Mouse (Mus musculus) brown adipose tissue, adult 24 weeks (tissue): Measurements from ENCODE around the gene Ssbp2. TPM values are rescaled to one million over a fixed set of nuclear protein-coding genes. Genes with fewer than 3 reads are reported as not detected.

ENCODE experiments used
- H3K27ac ChIP-seq: fragments of 200-500 bp; replicated peaks from 2 replicates; pipeline ENCODE4 v1.5.1; 2012; ENCODE audit warnings: low read depth, mild to moderate bottlenecking, low read length
- H3K4me1 ChIP-seq: fragments of 200-500 bp; 2 replicates; pipeline ENCODE4 v1.6.1; 2012; ENCODE audit warnings: low read length, mixed read lengths; ENCODE audit not compliant: control insufficient read depth, insufficient read depth, insufficient read length
- H3K4me3 ChIP-seq: fragments of 200-500 bp; 2 replicates; pipeline ENCODE4 v1.5.1; 2012; ENCODE audit warnings: low read depth, mild to moderate bottlenecking, low read length, moderate library complexity; ENCODE audit not compliant: insufficient read depth
- polyA plus RNA-seq: library from polyadenylated mRNA; stranded (reverse); fragments of >200 nt; gene quantifications from 2 replicates; pipeline ENCODE4 v1.2.4, GENCODE M21; 2012; ENCODE audit not compliant: missing spikeins, insufficient read depth, insufficient read length

Ssbp2 gene
- polyA plus RNA-seq, 1 experiment = 23.7 TPM

GRCm38 (mm10) chr13:91453236-91453635 lies 6.8 kb upstream of the Ssbp2 start:
- no peaks in the 10 kb centered on the region for H3K4me1 ChIP-seq
- no peak overlapping the region for H3K27ac ChIP-seq
- H3K4me3 ChIP-seq = no peak overlapping the region

DNA sequence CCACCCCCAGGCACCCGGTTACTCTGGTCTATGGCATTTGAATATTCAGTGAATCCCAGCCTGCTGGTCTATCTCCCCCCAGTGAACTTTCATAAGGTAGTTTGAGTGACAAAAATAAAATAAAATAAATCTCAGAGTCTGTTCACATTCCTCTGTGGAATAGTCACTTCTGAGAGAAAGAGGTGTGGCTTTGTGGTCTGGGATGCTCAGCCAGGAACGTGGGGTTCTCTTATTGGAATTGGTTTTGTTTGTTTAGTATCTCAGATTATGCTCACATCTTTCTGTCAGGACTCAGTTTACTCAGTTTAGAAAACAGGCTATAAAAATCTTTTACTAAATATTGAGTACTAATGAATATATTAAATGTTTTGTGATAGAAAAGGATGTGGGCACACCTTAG lies 4.0 kb upstream of the Ssbp2 start:
- no peak overlapping the region for H3K27ac ChIP-seq
- peaks cover 3% of the 10 kb centered on the region for H3K4me1 ChIP-seq
- no peak overlapping the region for H3K4me3 ChIP-seq

DNA sequence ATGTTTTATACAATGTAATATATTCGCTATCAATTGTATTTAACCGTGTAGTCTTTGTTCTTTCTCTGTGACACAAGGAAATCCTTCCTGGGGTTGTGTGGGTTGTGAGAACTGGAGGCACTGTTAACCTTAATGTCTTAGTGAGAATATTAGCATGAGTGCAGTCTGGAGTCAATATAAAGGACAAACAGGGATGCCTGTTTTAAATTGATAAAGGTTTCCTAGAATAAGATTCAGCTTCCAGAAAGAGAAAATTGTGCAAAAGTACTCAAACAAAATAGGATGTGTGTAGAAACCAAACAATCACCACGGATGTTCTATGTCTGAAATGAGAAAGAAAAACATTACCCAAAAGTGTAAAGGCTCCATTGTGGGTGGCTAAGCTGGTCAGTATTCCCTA lies 3.3 kb upstream of the Ssbp2 start:
- H3K4me1 ChIP-seq = peaks cover 3% of the 10 kb centered on the region
- H3K27ac ChIP-seq = no peak overlapping the region
- no peak overlapping the region for H3K4me3 ChIP-seq

DNA sequence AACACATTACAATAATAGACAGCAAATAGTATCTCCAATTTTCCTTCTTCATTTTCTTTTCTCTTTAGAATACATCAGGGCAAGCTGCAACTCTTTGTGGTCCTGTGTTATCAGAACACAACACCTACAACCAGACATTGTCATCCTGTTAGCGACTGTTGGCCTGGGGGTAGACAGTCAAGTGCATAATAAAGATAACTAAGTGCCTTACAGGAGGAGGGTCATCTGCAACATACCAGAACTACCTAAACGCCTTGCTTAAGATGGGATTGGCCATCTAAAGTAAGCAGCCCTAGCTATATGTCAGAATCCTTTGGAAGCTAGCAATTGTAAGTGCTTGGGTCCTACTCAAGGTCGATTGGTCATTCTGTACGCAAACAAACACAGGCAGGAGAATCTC lies 2.1 kb upstream of the Ssbp2 start:
- Histone ChIP-seq H3K4me1 (peaks cover 3% of the 10 kb centered on the region), H3K27ac (no peak overlapping the region), H3K4me3 (no peak overlapping the region)

DNA sequence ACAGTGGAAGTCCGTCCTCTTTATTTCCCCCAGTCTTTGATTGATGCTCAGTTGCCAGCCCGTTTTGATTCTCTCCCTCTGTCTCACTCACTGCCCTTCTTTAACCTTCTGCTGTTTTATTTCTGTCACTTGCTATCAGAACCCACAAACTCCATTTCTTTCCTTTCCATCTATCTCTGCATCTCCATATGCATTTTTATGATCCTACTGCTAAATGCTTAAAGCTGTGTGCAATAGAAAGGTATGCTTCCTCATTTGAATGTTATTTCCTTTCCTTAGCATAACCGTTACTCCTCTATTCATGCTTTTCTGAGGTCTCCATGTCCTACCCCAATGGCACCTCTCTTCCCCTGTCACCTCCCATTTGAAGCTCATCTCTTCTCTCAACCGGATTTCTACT lies 594 bp upstream of the Ssbp2 start:
- peaks cover 3% of the 10 kb centered on the region for H3K4me1 ChIP-seq
- H3K4me3 ChIP-seq = no peak overlapping the region
- H3K27ac ChIP-seq = no peak overlapping the region; the same call in 1 of the 2 replicates

DNA sequence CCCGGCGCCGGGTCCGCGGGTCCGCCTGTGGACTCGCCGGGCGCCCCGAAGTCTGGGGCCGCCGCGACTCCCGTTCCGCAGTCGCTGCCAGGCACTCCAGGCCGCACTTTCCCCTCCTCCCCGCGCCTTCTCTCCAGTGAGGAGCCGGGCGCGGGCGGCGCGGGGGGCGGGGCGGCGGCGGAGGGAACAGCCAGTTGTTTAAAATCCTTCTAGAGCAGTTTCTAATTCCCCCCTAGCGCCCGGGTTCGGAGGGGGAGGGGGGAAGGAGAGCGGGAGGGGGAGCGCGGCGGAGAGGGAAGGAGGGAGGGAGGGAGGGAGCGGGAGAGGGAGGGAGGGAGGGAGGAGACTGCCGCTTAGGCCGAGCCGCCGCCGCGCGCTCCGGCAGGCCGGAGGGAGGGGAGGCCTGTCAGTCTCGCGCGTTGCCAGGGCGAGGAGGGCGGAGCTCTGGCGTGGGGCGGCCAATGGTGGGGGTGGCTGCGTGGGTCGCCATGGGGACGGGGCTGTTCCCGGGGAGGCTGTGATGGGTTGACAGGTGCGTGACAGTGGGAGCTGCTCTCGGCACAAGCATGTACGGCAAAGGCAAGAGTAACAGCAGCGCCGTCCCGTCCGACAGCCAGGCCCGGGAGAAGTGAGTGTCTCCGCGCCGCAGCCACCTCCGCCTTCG lies 670 bp downstream of the Ssbp2 start:
- Histone ChIP-seq H3K27ac (peak overlapping the region; percentile 98), H3K4me1 (peaks cover 6% of the 10 kb centered on the region), H3K4me3 (peak overlapping the region; percentile 97)

- H3K27ac ChIP-seq = no peak overlapping the region
- peaks cover 6% of the 10 kb centered on the region for H3K4me1 ChIP-seq
Observed at GRCm38 (mm10) chr13:91461299-91461698, 1.2 kb downstream of the Ssbp2 start.

DNA sequence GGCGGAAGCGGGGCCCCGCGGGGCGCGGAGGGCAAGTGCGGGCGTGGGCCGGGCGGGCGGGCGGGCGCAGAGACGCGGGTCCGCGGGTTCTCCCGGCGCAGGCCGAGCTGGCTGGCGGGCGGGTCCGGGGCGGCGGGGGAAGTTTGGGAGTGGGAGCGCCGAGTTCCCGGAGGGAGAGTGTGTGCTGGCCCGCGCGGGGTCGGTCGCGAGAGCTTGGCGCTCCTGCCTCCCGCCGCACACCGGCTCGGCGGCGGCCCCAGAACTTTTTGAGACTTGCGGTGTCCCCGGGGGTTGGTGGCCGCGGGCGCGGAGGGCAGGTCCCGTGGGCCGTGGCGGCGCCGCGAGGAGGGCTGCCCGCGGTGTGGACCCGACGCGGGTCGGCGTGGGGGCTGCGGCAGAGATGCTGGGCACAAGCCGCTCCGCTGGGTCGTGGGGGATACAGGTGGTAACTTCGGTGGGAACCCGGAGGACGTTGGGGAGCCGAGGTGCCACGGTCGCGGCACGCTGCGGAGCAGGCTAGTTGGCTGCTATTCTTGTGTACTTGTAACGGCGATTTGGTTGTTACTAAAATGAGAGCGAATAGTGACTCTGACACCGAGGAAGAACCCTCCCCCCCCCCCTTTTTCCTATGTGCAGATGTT lies 1.7 kb downstream of the Ssbp2 start:
- Histone ChIP-seq H3K4me1 (peaks cover 6% of the 10 kb centered on the region), H3K4me3 (peak overlapping the region; percentile 95), H3K27ac (peak overlapping the region; percentile 38)

More at GRCm38 (mm10) chr13:91461299-91461698, 1.2 kb downstream of the Ssbp2 start:
- H3K4me3 ChIP-seq = peak overlapping the region; percentile 83

DNA sequence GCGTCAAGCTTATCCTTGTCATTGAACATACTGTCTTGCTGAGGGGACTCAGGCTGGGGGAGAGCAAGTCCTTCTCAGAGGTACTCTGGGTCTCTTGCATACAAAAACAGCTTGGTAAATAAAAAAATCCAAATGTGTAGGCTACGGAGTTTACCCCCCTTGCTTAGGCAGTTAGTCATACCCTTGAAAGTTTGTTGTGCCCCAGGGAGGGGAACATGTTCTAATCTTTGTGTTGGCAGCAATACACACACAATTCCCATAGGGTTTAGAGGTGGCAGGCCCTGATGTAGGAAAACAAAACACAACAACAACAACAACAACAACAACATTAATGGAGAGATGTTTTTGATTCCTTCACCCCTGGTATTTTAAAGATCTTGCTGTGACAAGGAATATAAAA lies 2.3 kb downstream of the Ssbp2 start:
- peaks cover 6% of the 10 kb centered on the region for H3K4me1 ChIP-seq
- H3K4me3 ChIP-seq = peak overlapping the region; percentile 95
- H3K27ac ChIP-seq = no peak overlapping the region

DNA sequence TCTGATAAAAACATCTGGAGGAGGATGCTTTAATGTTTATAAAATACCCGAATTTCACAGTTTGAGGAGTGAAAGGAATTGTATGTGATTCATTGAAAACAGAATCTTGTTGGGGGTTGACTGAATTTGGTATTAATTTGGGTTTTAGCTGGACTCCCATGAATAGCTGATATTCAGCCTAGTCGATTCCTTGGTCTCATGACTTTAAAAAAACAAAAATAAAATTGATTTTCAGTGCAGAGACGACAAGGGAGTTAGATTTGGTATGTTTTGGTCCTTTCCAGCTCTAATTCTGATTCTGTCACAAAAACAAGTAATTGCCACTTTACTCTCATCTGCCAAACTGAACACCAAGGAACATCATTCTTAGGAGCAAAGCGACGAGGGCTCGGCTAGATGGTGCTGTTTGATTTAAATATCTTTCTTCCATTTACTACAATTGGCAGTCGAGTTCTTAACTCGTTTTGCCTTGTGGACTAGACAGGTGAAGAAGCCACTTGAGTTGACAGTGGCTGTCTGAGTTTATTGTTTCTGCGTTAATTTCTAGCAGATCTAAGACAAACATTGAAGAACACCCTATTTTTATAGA lies 2.9 kb downstream of the Ssbp2 start:
- H3K27ac ChIP-seq = no peak overlapping the region
- H3K4me3 ChIP-seq = no peak overlapping the region
- H3K4me1 ChIP-seq = peaks cover 6% of the 10 kb centered on the region

DNA sequence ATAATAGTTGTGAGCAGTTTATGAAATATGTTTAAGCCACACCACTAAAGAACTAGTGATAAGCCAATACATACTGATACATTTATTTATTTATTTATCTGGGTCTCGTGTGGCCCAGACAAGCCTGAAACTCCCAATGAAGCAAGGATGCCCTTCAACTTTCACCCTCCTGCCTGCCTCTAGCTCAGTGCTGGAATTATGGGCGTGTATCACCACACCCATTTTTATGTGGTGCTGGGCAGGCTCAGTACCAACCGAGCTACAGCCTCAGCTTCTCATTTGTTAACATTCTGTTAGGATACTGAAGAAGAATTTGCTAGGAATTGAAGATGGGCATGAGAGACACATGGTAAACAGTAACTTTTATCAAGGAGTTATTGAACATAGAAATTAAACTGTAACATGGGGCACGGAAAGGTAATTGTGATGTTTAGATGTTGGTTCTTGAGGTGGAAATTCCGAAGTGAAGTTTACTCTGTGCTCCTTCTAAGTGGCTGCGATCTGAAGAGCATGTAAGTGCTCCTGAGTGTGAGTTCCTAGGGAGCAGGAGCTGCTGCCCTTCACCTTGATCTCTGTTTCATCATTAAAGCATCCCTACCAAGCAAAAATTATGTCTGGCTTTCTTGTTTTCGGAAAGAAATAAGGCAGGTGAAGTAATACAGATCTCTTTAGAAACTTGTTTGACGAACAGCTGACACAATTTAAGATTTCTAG lies 5.1 kb downstream of the Ssbp2 start:
- Histone ChIP-seq H3K4me3 (no peak overlapping the region), H3K27ac (no peak overlapping the region), H3K4me1 (peaks cover 3% of the 10 kb centered on the region)

- no peak overlapping the region for H3K4me3 ChIP-seq
- H3K4me1 ChIP-seq = peaks cover 3% of the 10 kb centered on the region; the same call in 1 of the 2 replicates
- no peak overlapping the region for H3K27ac ChIP-seq
Observed at GRCm38 (mm10) chr13:91471566-91471965, 11.5 kb downstream of the Ssbp2 start.

GRCm38 (mm10) chr13:91471980-91472379 lies 11.9 kb downstream of the Ssbp2 start:
- Histone ChIP-seq H3K27ac (no peak overlapping the region), H3K4me3 (no peak overlapping the region), H3K4me1 (peaks cover 3% of the 10 kb centered on the region; the same call in 1 of the 2 replicates)

GRCm38 (mm10) chr13:91473527-91473926 lies 13.4 kb downstream of the Ssbp2 start:
- no peak overlapping the region for H3K27ac ChIP-seq
- H3K4me1 ChIP-seq = peaks cover 3% of the 10 kb centered on the region; the same call in 1 of the 2 replicates
- H3K4me3 ChIP-seq = no peak overlapping the region

- Histone ChIP-seq H3K27ac (no peak overlapping the region), H3K4me1 (peaks cover 3% of the 10 kb centered on the region; the same call in 1 of the 2 replicates), H3K4me3 (no peak overlapping the region)
Observed at GRCm38 (mm10) chr13:91474027-91474426, 13.9 kb downstream of the Ssbp2 start.
